Mouse (Mus musculus) embryo, embryonic 9.5 days (tissue): ENCODE data around the gene Ablim1.

ENCODE experiments used
- DNase-seq: peaks from one replicate; pipeline ENCODE4 v3.0.0-alpha.2; 2017; ENCODE audit errors: extremely low spot score

Ablim1 gene

DNA sequence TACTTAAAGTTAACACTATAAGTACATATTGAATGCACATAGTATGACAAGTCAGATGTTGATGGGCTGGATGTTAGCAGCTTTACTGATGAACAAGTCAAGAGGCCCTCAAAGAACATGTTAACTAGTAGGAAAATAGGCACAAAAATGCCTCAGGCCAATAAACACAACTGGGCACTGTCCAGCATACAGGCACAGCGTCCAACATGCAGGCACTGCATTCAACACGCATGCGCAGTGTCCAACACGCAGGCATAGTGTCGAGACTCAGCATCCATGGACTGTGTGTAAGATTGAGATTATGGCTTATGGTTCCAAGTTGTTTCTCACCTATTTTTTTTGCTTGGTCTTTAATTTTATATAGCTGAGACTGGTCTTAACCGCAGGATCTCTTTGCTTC is 92.1 kb downstream of the Ablim1 start:
- no peak for DNase-seq

DNA sequence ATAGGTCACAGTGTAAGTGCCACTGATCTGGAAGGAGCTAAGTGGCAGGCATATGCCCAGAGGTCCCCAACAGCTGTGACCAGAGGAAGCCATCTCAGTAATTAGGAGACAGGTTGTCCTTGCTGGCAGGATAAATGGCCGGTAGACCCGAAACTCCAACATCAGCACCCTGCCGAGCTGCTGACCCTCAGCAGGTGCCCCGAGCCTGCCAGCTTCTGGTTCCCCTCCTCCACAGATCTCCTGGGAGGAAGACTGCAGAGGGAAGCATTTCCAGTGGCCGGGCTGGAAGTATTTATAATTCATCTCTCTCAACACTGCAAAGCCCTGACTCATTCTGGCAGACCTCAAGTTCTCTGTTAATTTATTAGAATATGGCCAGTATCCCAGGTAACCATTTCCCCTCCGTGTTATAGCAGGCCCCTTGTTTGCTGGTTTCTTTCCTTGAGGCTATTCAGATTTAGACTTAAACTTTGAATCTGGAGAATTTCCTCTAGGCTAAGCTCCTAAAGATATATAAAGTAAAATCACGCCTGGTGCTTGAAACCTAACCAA is 93.0 kb downstream of the Ablim1 start:
- no peak for DNase-seq

DNA sequence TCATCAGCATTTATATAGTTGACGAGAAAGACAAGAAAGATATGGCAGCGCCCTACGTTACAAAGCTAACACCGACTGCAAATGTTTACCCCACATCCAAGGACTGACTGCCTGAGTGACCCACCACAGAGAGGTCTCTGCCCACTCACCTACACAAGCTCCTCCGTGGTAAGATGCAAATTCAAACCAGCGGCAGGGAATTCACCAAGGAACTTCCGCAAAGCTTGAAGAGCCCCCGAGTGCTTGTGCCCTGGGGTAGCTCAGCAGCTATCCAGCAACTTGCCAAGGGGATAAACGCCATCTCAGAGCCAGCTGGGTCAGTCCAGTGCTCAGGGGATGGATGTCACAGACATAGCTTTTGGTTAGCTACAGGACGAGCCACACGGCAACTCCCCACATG is 95.0 kb downstream of the Ablim1 start:
- DNase-seq = no peak

GRCm38 (mm10) chr19:57217161-57217560 is 97.6 kb downstream of the Ablim1 start:
- no peak for DNase-seq

DNA sequence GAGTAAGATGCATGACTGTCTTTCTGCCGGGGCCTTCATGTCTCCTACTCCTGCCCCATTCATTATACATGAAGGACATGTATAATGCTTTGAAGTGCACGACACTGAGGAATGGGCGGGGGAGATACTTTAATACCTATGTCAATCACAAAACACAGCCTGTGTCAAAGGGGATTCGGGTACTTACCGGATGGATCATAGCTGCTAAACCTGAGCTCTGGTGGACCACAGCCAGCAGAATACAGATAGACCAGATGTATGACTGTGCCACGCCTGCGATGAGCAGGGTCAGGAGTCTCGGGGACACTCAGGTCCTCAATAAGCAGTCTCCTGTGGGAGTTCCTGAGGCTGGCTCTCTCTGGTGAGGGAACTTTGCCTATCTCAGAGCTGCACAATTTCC is 99.2 kb downstream of the Ablim1 start:
- DNase-seq = no peak

DNA sequence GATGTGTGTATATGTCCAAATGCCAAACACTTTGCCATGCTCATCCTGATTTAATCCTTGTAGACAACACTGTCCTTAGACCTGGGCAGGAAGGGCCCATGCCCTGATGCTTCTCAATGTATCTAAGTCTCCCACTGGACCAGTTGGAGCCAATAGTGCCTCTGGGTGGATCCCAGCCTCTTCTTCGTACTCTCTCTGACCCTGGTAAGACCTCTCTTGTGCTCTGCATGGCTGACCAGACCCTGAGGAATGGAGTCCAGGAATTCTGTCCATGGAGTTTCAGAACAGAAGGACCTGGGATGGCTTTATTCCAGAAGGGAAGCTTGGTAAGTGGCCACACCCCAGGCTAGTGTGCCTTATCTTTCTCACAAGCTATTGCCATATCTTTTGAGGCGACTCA is 102.3 kb downstream of the Ablim1 start:
- no peak for DNase-seq

- no peak for DNase-seq
Measured at GRCm38 (mm10) chr19:57211444-57212111, 103.1 kb downstream of the Ablim1 start.

DNA sequence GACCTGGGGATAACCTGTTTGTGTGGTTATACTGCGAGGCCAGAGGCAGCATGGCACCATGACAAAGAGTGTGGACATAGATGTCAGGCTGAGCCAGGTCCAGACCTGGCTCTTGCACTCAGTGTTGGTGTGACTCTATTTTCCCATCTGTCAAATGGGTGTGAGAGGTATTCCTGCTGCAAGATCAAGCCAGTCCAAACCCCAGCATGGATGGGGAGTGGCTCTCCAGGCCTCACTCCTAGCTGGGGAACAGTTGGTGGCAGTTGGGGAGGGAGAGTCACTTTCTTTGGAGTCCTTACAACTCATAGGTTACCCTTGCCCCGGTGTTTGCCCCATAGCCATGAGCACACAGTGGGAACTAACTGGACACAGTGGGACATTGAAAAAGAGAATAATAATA is 103.8 kb downstream of the Ablim1 start:
- DNase-seq = no peak

GRCm38 (mm10) chr19:57204101-57204500 is 110.6 kb downstream of the Ablim1 start:
- no peak for DNase-seq

DNA sequence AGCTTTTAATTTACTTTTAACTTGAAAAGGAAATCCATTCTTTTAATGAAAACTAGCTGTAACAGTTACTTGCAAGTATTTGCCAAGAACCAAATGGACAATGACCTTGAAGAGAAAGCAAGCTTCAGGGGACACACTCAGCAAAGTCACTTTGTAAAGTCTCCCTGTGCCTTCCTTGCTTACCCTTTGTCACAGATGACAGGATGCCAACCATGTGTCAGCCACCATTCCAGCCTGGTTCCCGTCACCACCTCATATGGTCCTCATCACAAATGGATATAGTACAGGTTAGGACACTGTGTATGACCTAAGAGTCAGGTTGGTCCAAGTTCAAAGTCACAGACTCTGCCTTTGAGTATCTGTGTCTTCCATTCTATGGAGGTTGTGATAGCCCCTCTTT is 112.2 kb downstream of the Ablim1 start:
- no peak for DNase-seq

DNA sequence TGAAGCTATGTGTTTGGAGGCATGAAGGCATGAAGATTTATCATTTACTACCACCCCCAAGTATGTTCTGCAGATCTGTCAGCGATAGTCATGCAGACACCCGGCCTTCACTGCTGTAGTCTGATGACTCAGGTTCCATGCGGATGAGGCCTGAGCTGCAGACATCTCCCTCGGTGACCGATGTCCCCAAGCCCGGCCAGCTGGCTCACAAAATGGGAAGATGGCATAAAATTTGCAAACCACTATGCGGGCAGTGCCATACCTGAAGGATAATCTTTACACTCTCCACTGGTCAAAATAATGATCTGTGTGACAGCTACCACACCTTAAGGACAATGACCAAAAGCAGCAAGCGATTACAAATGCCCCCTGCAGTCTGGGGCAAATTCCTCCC is 113.6 kb downstream of the Ablim1 start:
- DNase-seq = no peak

- DNase-seq = no peak
Measured at GRCm38 (mm10) chr19:57200477-57201089, 114.1 kb downstream of the Ablim1 start.

- no peak for DNase-seq
Measured at GRCm38 (mm10) chr19:57199361-57199760, 115.4 kb downstream of the Ablim1 start.

DNA sequence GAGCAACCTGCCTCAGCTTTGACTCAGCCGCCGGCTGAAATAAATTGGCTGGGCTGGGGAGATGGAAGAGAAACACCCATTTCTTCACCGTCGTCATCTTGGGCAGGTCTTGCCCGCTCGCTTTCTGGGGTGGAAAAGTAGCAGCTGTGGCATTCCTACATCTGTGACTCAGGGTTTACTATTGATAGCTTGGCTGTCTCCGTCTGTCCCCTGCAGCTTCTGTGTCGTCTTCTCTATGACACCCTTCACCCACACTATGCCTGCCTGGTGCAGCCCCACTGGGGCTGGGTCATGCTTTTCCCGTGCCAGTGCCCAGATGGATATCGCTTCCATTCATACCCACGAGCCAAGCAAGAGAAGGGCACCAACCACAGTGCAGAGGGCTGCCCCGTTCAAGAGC is 116.2 kb downstream of the Ablim1 start:
- DNase-seq = no peak

DNA sequence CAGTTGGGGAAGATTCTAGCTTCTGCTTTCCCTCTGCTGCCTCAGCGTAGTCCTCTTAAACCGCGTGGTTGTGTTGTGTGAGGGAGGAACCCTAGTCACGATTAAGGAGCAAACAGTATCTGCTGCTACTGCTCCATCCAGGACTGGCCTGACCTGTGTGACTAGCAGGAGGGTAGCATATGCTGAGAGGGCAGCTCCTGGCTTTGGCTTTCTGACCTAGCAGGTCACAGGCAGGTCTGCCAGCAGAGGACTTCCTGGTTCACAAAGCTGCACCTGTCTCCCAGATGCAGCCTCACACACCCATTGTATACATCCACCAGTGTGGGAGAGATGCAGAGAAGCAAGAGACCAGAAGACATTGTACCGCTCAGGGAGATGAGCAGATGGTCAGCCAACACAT is 116.7 kb downstream of the Ablim1 start:
- DNase-seq = no peak

GRCm38 (mm10) chr19:57197043-57197817 is 117.5 kb downstream of the Ablim1 start:
- DNase-seq = peak; percentile 67

GRCm38 (mm10) chr19:57196616-57197015 is 118.1 kb downstream of the Ablim1 start:
- DNase-seq = no peak

DNA sequence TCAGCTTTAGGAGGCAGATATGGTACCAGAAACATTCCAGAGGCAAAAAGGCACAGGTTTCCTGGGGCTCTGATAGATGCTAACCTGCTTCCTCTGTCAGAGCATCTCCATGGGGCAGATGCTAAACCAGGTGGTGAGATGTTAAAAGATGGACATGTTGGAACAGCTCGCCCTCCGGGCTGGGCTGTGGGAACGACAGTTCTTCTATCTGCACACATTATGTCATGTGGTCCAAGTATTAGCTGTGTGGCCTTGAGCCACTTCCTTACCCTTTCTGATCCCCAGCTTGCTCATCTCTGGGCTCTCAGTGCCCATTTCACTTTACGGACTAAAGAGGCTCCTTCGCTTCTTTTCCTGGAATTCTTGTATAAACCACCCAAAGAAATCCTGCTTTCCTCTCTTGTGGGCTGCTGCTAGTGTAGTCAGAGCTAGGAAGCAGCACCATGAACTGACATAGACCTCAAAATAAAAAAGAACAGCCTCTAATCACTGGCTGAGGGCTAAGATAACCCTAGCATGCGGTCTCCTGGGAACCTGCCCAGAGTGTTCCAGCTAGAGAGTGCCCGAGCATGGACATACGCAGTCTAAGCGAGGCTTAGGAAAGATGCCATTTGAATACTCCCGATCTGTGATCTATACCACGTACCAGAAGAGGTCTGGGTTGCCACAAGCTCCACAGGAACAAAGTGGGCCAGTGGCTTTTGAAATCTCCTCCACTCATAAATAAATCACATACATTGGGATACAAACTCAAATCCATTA is 119.4 kb downstream of the Ablim1 start:
- DNase-seq = no peak

DNA sequence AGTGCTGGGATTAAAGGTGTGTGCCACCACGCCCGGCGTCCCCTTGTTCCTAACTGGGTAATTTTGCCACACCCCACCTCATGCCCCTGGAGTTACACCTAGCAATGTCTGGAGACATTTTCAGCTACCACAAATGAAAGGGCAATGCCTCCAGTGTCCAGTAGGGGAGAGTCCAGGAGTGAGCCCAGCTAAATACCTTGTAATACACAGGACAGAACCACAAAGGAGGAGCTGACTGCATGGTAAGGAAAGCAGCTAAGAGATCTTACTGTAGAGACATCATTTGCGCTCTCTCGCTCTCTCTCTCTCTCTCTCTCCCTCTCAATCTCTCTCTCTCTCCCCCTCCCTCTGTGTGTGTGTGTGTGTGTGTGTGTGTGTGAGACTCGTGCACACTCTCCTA is 120.8 kb downstream of the Ablim1 start:
- DNase-seq = peak; percentile 48

DNA sequence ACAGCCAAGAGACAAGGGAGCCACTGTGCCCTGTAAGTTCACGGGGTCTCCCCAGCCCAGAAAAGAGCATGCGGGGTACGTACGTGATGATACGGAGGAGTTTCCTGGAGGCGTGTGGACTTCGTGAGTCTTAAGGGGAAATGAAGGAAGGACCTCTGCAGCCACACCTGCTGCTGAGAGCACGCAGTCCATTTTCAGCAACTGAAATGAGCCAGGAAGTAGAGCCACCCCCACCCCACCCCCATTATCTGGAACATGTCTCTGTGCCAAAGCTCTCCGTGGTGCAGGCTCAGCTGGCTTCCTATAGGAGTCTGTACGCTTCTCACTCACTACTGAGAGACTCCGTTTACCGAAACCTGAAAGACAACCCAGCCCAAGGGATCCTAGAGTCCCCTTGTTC is 121.3 kb downstream of the Ablim1 start:
- no peak for DNase-seq

- DNase-seq = no peak
Measured at GRCm38 (mm10) chr19:57191109-57191508, 123.6 kb downstream of the Ablim1 start.

DNA sequence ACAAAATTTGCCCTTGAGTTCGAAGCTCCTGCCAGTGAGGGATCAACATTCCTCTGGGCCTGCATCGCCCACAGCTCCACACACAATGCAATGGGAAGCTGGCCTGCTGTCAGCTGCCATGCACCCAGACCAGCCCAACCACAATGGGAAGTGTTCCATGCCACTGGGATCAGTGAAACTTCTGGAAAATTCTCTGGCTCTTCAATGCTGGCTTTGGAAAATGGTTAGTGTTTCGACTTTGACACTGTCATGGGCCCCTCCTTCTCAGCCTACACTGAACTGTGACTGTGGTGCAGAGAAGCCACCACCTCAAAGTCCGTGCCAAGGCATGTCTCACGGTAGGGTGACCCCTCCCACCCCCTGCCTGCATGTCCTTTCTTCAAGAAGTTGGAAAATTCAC is 125.3 kb downstream of the Ablim1 start:
- DNase-seq = no peak
